ENCODE assay signal across 8 mouse cellular contexts in the genomic region with DNA sequence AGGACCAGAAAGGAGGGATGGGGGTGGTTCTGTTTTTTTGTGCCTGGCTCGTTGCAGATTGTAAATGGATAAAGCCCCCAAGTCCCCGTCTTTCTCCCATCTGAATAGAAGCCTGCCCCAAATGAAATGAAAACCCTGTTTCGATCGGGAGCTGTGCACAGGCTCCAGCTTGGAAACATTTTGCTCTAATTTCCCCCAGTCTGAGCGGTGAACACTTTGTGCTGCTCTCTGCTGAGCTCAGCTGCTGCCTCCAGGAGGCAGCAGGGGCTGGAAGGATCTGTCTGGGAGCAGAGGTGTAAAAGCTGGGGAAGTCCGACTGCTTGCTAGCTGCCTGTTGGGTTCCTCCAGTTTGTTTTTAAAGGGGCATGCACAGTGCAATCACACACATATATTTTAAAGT. TPM values are rescaled to one million over a fixed set of nuclear protein-coding genes. Genes with fewer than 3 reads are reported as not detected.
DNase-seq lines count a peak whose midpoint lies in the region; ATAC-seq and TF ChIP-seq lines count a peak whose summit lies in the region.

No protein-coding gene starts in this region.

- H3K4me2 ChIP-seq in embryonic facial prominence, embryonic 13.5 days, result peak overlapping the region; percentile 77
- H3K4me2 ChIP-seq in heart, embryonic 16.5 days (ENCODE audit: low read depth, low read length), result peak overlapping the region; percentile 57

- H3K27me3 ChIP-seq in embryonic facial prominence, embryonic 13.5 days, result peaks cover 11% of the 10 kb centered on the region; the same call in 1 of the 2 replicates
- H3K27me3 ChIP-seq in heart, embryonic 16.5 days (ENCODE audit: control insufficient read depth, insufficient read depth, low read length), result peaks cover 21% of the 10 kb centered on the region

- TF ChIP-seq POLR2A in lung, adult 2 months (IDR thresholded peaks at IDR 0.05; ENCODE audit: borderline replicate concordance, extremely low read depth, low read depth, low read length), result no peak

- H3K9ac ChIP-seq in embryonic facial prominence, embryonic 13.5 days, result peak overlapping the region; percentile 87
- H3K9ac ChIP-seq in heart, embryonic 16.5 days (ENCODE audit: low read length), result peak overlapping the region; percentile 55

- peak; percentile 97 for DNase-seq in heart, adult 11 months
- DNase-seq in heart, postnatal 25 days (ENCODE audit: low spot score), result no peak
- peak; percentile 73 to 81 for DNase-seq in kidney, postnatal 36 days
- DNase-seq in lung, adult 2 months, result peak; percentile 24
- DNase-seq in right cerebral cortex, adult 2 months (ENCODE audit: low spot score in 2 of 2), result peak; percentile 57 to 62
- no peak for DNase-seq in thymus, postnatal 0 days (ENCODE audit: low spot score)

- peak overlapping the region; percentile 76 for H3K4me3 ChIP-seq in embryonic facial prominence, embryonic 13.5 days
- H3K4me3 ChIP-seq in heart, embryonic 16.5 days (ENCODE audit: low read length), result peak overlapping the region; percentile 45
- peak overlapping the region; percentile 44 for H3K4me3 ChIP-seq in lung, adult 2 months (replicated peaks; ENCODE audit: extremely low read depth, low read depth, low read length)

- intact Hi-C loops in heart, postnatal 25 days (cut with DNase I), result loop anchor here (1.0 to 5.0 kb wide), 4 partner anchors 40 to 383 kb away; no protein-coding TSS in a partner anchor

- ATAC-seq in embryonic facial prominence, embryonic 13.5 days (ENCODE audit: insufficient number of reproducible peaks, insufficient read depth, low FRiP score, low TSS enrichment, low read depth), result 0 out of 2 replicates have a peak, but pooled peaks have one; percentile 39
- 0 out of 2 replicates have a peak, but pooled peaks have one; percentile 21 for ATAC-seq in heart, embryonic 16.5 days (replicated peaks; ENCODE audit: extremely low read depth, insufficient read depth, low FRiP score)

- peak; percentile 73 for TF ChIP-seq CTCF in lung, adult 2 months (IDR thresholded peaks at IDR 0.05; ENCODE audit: insufficient read depth, low read length)

- H3K36me3 ChIP-seq in embryonic facial prominence, embryonic 13.5 days, result peaks cover 9% of the 10 kb centered on the region
- no peaks in the 10 kb centered on the region for H3K36me3 ChIP-seq in heart, embryonic 16.5 days (ENCODE audit: control insufficient read depth, insufficient read depth)

- peak overlapping the region; percentile 81 for H3K27ac ChIP-seq in embryonic facial prominence, embryonic 13.5 days
- H3K27ac ChIP-seq in heart, embryonic 16.5 days (ENCODE audit: low read length), result peak overlapping the region; percentile 59

- WGBS in embryonic facial prominence, embryonic 13.5 days, result 0% methylated on average over 6 of the region's 6 CpGs
- WGBS in heart, embryonic 16.5 days, result 11% methylated on average over 6 of the region's 6 CpGs
- 7% methylated on average over 6 of the region's 6 CpGs for whole genome bisulfite sequencing in lung, adult 2 months

- H3K9me3 ChIP-seq in embryonic facial prominence, embryonic 13.5 days, result no peaks in the 10 kb centered on the region
- no peaks in the 10 kb centered on the region for H3K9me3 ChIP-seq in heart, embryonic 16.5 days (replicated peaks; ENCODE audit: control insufficient read depth, low read length)

- peaks cover 70% of the 10 kb centered on the region for H3K4me1 ChIP-seq in embryonic facial prominence, embryonic 13.5 days
- H3K4me1 ChIP-seq in heart, embryonic 16.5 days (ENCODE audit: control insufficient read depth, insufficient read depth, low read length), result peaks cover 35% of the 10 kb centered on the region
- H3K4me1 ChIP-seq in lung, adult 2 months (ENCODE audit: control insufficient read depth, insufficient read depth, low read length), result peaks cover 8% of the 10 kb centered on the region; the same call in 1 of the 2 replicates

RNA-seq across cellular contexts. Expression of a gene that starts 1.4 kb away (rescaled TPM):
- total RNA-seq in heart, postnatal 25 days (2021), result 10 to 100 TPM; 64.4 to 75.8 TPM
- polyA plus RNA-seq in embryonic facial prominence, embryonic 13.5 days (2015; fragmentation: Nextera tagmentation; extraction: Ambion mirVana), result 48.5 and 60.6 TPM in 2 replicates
- 23.8 and 27.0 TPM in 2 replicates for polyA plus RNA-seq in heart, embryonic 16.5 days (2015; fragmentation: Nextera tagmentation; extraction: Ambion mirVana)
- polyA plus RNA-seq in lung, adult 2 months (2012; rRNA removed), result 89.3 and 96.4 TPM in 2 replicates
- polyA plus RNA-seq in thymus, postnatal 0 days (2015; fragmentation: Nextera tagmentation; extraction: Ambion mirVana), result 1.6 TPM in 2 replicates

RNA-seq across cellular contexts. Expression of a gene that starts 52.0 kb away (rescaled TPM):
- not detected for total RNA-seq in heart, postnatal 25 days (2021)
- 0.32 TPM in 1 of 2 replicates, not detected in the other for polyA plus RNA-seq in embryonic facial prominence, embryonic 13.5 days (2015; fragmentation: Nextera tagmentation; extraction: Ambion mirVana)
- polyA plus RNA-seq in heart, embryonic 16.5 days (2015; fragmentation: Nextera tagmentation; extraction: Ambion mirVana), result 0.16 and 0.37 TPM in 2 replicates
- polyA plus RNA-seq in lung, adult 2 months (2012; rRNA removed), result 3.6 and 4.1 TPM in 2 replicates
- 0.07 and 0.14 TPM in 2 replicates for polyA plus RNA-seq in thymus, postnatal 0 days (2015; fragmentation: Nextera tagmentation; extraction: Ambion mirVana)

Comparison
In these comparisons a context has a peak if more than half of its experiments do, and no peak if none do; other contexts are left out.
1. DNase-seq: peak in heart, adult 11 months (single experiment), kidney, postnatal 36 days (2 of 2), lung, adult 2 months (single experiment) and right cerebral cortex, adult 2 months (2 of 2); none in heart, postnatal 25 days (single experiment) and thymus, postnatal 0 days (single experiment).
2. Peak in every context shown above with its lines, with median percentiles within 50 percentile points of each other: H3K4me3 ChIP-seq.